Mouse (Mus musculus) stomach, embryonic 16.5 days (tissue): ENCODE measurements around the gene Tcte1. TPM values are rescaled to one million over a fixed set of nuclear protein-coding genes. Genes with fewer than 3 reads are reported as not detected.

Experiments
- ATAC-seq: fragments of 200-750 bp; cut with Nextera tagmentation; 2 replicates; pipeline ENCODE4 v1.8.0; 2017; ENCODE audit warnings: moderate number of reproducible peaks, moderate TSS enrichment; ENCODE audit not compliant: insufficient read depth, low FRiP score
- H3K27ac ChIP-seq: fragments of 300-500 bp; sonication (generic); 2 replicates; pipeline ENCODE4 v1.5.1; 2014; ENCODE audit warnings: low read length
- H3K27me3 ChIP-seq: fragments of 300-500 bp; sonication (generic); 2 replicates; pipeline ENCODE4 v1.6.1; 2014; ENCODE audit warnings: low read length, control low read depth, mixed read lengths; ENCODE audit not compliant: control insufficient read depth, insufficient read depth
- H3K36me3 ChIP-seq: fragments of 300-500 bp; sonication (generic); 2 replicates; pipeline ENCODE4 v1.6.1; 2014; ENCODE audit warnings: low read length; ENCODE audit not compliant: control insufficient read depth, insufficient read depth
- H3K4me1 ChIP-seq: fragments of 300-500 bp; sonication (generic); 2 replicates; pipeline ENCODE4 v1.6.1; 2014; ENCODE audit warnings: low read length, control low read depth, mixed read lengths; ENCODE audit not compliant: control insufficient read depth, insufficient read depth
- H3K4me2 ChIP-seq: fragments of 300-500 bp; sonication (generic); 2 replicates; pipeline ENCODE4 v1.6.1; 2014; ENCODE audit warnings: low read depth, low read length, mixed read lengths
- H3K4me3 ChIP-seq: fragments of 300-500 bp; sonication (generic); replicated peaks from 2 replicates; pipeline ENCODE4 v1.5.1; 2014; ENCODE audit warnings: mild to moderate bottlenecking, low read length
- H3K9ac ChIP-seq: fragments of 300-500 bp; sonication (generic); 2 replicates; pipeline ENCODE4 v1.6.1; 2014; ENCODE audit warnings: low read length
- H3K9me3 ChIP-seq: fragments of 300-500 bp; sonication (generic); replicated peaks from 2 replicates; pipeline ENCODE4 v1.6.1; 2016; ENCODE audit warnings: low read length, control low read depth; ENCODE audit not compliant: control insufficient read depth
- WGBS: fragments of 180-500 bp; shearing (Covaris S2); extraction: QIAGEN DNeasy Blood & Tissue Kit; methylation state at CpG from one replicate; pipeline ENCODE4 v1.1.7; 2014; 5-methylcytosine and 5-hydroxymethylcytosine counted together
- polyA plus RNA-seq: library from polyadenylated mRNA; unstranded; fragments of >200 nt; fragmentation: Nextera tagmentation; extraction: Ambion mirVana; gene quantifications from 2 replicates; pipeline ENCODE4 v1.2.1, GENCODE M21; 2015

Tcte1 gene
- polyA plus RNA-seq, 1 experiment from 2014 or later, result 0.28 TPM

GRCm38 (mm10) chr17:45542129-45542528, 18.9 kb downstream of the Tcte1 start:
- Histone ChIP-seq H3K36me3 (no peaks in the 10 kb centered on the region), H3K9ac (no peak overlapping the region), H3K4me1 (peaks cover 7% of the 10 kb centered on the region; the same call in 1 of the 2 replicates), H3K27me3 (peaks cover 67% of the 10 kb centered on the region), H3K4me3 (no peak overlapping the region), H3K9me3 (no peaks in the 10 kb centered on the region), H3K27ac (no peak overlapping the region), H3K4me2 (no peak overlapping the region)
- WGBS, result 29% methylated on average over 6 of the region's 6 CpGs
- ATAC-seq, result no peak

- Histone ChIP-seq H3K36me3 (no peaks in the 10 kb centered on the region), H3K27ac (no peak overlapping the region), H3K4me3 (no peak overlapping the region), H3K27me3 (peaks cover 73% of the 10 kb centered on the region), H3K9ac (no peak overlapping the region), H3K4me2 (no peak overlapping the region), H3K9me3 (no peaks in the 10 kb centered on the region), H3K4me1 (peaks cover 7% of the 10 kb centered on the region; the same call in 1 of the 2 replicates)
- 67% methylated on average over 2 of the region's 2 CpGs for WGBS
- ATAC-seq, result no peak
These were observed 19.5 kb downstream of the Tcte1 start for GRCm38 (mm10) chr17:45542705-45543104.

GRCm38 (mm10) chr17:45543115-45543514, 19.9 kb downstream of the Tcte1 start:
- no peak overlapping the region for H3K4me3 ChIP-seq
- no peak overlapping the region for H3K9ac ChIP-seq
- no peak for ATAC-seq
- no peaks in the 10 kb centered on the region for H3K9me3 ChIP-seq
- peaks cover 7% of the 10 kb centered on the region; the same call in 1 of the 2 replicates for H3K4me1 ChIP-seq
- H3K27ac ChIP-seq, result no peak overlapping the region
- 50% methylated on average over 1 of the region's 1 CpGs for WGBS
- H3K36me3 ChIP-seq, result no peaks in the 10 kb centered on the region
- H3K27me3 ChIP-seq, result peaks cover 77% of the 10 kb centered on the region
- no peak overlapping the region for H3K4me2 ChIP-seq

- ATAC-seq, result no peak
- WGBS, result 26% methylated on average over 24 of the region's 24 CpGs
- peaks cover 81% of the 10 kb centered on the region for H3K27me3 ChIP-seq
- no peak overlapping the region for H3K4me2 ChIP-seq
- H3K4me3 ChIP-seq, result no peak overlapping the region
- no peaks in the 10 kb centered on the region for H3K9me3 ChIP-seq
- H3K27ac ChIP-seq, result no peak overlapping the region
- peaks cover 7% of the 10 kb centered on the region for H3K4me1 ChIP-seq
- H3K9ac ChIP-seq, result no peak overlapping the region
- H3K36me3 ChIP-seq, result no peaks in the 10 kb centered on the region
These were observed 21.0 kb downstream of the Tcte1 start for GRCm38 (mm10) chr17:45544001-45544872.

- Histone ChIP-seq H3K9me3 (no peaks in the 10 kb centered on the region), H3K27me3 (peaks cover 75% of the 10 kb centered on the region), H3K27ac (no peak overlapping the region), H3K4me1 (peaks cover 9% of the 10 kb centered on the region), H3K9ac (peak overlapping the region; percentile 10; the same call in 1 of the 2 replicates), H3K4me2 (peak overlapping the region; percentile 46), H3K36me3 (no peaks in the 10 kb centered on the region), H3K4me3 (peak overlapping the region; percentile 25)
- 20% methylated on average over 46 of the region's 46 CpGs for WGBS
- ATAC-seq, result no peak
These were observed 21.6 kb downstream of the Tcte1 start for GRCm38 (mm10) chr17:45544873-45545277.

- WGBS, result 15% methylated on average over 74 of the region's 74 CpGs
- Histone ChIP-seq H3K4me3 (peak overlapping the region; percentile 25), H3K9ac (peak overlapping the region; percentile 10; the same call in 1 of the 2 replicates), H3K4me1 (peaks cover 14% of the 10 kb centered on the region), H3K27ac (no peak overlapping the region), H3K27me3 (peaks cover 74% of the 10 kb centered on the region), H3K36me3 (no peaks in the 10 kb centered on the region), H3K9me3 (no peaks in the 10 kb centered on the region), H3K4me2 (peak overlapping the region; percentile 46)
- ATAC-seq, result no peak
These were observed 22.2 kb downstream of the Tcte1 start for GRCm38 (mm10) chr17:45545278-45545961.

- H3K27me3 ChIP-seq, result peaks cover 68% of the 10 kb centered on the region
- no peaks in the 10 kb centered on the region for H3K9me3 ChIP-seq
- peaks cover 16% of the 10 kb centered on the region for H3K4me1 ChIP-seq
- ATAC-seq, result no peak
- H3K9ac ChIP-seq, result no peak overlapping the region
- H3K4me3 ChIP-seq, result no peak overlapping the region
- WGBS, result 73% methylated on average over 16 of the region's 16 CpGs
- H3K4me2 ChIP-seq, result no peak overlapping the region
- no peaks in the 10 kb centered on the region for H3K36me3 ChIP-seq
- no peak overlapping the region for H3K27ac ChIP-seq
These were observed 23.7 kb downstream of the Tcte1 start for GRCm38 (mm10) chr17:45546941-45547340.

- 80% methylated on average over 5 of the region's 5 CpGs for WGBS
- H3K9me3 ChIP-seq, result no peaks in the 10 kb centered on the region
- peaks cover 62% of the 10 kb centered on the region for H3K27me3 ChIP-seq
- H3K36me3 ChIP-seq, result no peaks in the 10 kb centered on the region
- H3K4me3 ChIP-seq, result no peak overlapping the region
- no peak overlapping the region for H3K27ac ChIP-seq
- peaks cover 16% of the 10 kb centered on the region for H3K4me1 ChIP-seq
- no peak overlapping the region for H3K9ac ChIP-seq
- H3K4me2 ChIP-seq, result no peak overlapping the region
- ATAC-seq, result no peak
These were observed 24.4 kb downstream of the Tcte1 start for GRCm38 (mm10) chr17:45547461-45548190.
